Mouse (Mus musculus) bone marrow macrophage, adult 2 months (primary cell): Measurements from ENCODE around the gene Ccdc42.

ENCODE experiments used
- CTCF ChIP-seq: IDR thresholded peaks from 2 replicates; pipeline ENCODE4 v1.5.1; 2012; ENCODE audit warnings: low read depth, mild to moderate bottlenecking, low read length, moderate library complexity
- POLR2A ChIP-seq: IDR thresholded peaks from 2 replicates; pipeline ENCODE4 v1.6.1; 2012; ENCODE audit warnings: mild to moderate bottlenecking, low read depth, low read length, borderline replicate concordance

GRCm38 (mm10) chr11:68622751-68623150, 35.9 kb downstream of the Ccdc42 start:
- no peak for TF ChIP-seq CTCF
- TF ChIP-seq POLR2A: no peak
